Mouse (Mus musculus) ovary, postnatal 10 days (tissue): ENCODE measurements around the gene Laptm5.

Source experiments
- DNase-seq: peaks from one replicate; pipeline ENCODE4 v3.0.0; 2022; ENCODE audit warnings: low spot score

Laptm5 gene

GRCm38 (mm10) chr4:130920951-130921693 lies 8.2 kb downstream of the Laptm5 start:
- no peak for DNase-seq

- no peak for DNase-seq
Measured at GRCm38 (mm10) chr4:130921986-130922385, 9.1 kb downstream of the Laptm5 start.

DNA sequence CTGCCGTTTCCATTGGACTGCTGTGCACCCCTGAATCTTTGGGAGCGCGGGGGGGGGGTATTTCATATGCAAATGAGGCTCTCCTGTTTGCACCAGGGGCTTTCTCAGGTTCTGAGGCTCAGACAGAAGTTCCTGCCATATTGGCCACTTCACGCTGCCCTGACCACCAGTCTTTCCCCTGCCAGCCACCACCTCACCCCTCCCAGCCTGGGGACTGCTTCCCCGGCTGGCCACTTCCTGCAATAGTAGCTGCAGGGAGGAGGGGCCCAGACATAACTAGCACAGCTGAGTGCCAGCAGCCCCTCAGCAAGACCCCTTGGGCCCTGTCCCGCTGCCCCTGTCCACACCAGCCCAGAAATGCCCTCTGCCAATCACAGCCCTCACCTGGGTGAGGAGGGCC lies 13.3 kb downstream of the Laptm5 start:
- DNase-seq: no peak

DNA sequence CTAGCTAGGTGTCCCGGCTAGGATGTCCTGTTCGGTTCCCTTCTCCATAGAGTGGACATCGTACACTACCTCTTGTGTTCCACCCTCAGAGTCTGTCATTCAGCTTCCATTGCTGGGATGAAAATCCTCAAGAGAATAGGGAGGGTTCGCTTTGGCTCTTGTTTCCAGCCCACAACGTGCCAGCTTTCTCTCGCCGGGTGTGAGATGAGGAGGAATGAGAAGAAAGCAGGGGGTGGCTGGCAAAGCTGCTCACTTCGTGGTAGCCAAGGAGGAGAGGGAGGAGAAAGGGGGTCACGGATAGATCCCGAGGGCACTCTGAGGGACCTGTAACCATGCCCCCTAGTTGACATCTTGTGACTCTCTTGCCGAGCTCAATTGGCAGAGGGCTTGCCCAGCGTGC lies 14.9 kb downstream of the Laptm5 start:
- no peak for DNase-seq

- no peak for DNase-seq
Measured at GRCm38 (mm10) chr4:130942644-130943043, 29.7 kb downstream of the Laptm5 start.

- DNase-seq: no peak
Measured at GRCm38 (mm10) chr4:130944112-130944511, 31.2 kb downstream of the Laptm5 start, which contains the start of gene Matn1. Gene Matn1 (plus strand): TSS chr4:130944385.

- DNase-seq: no peak
Measured at GRCm38 (mm10) chr4:130944779-130945178, 31.9 kb downstream of the Laptm5 start.

DNA sequence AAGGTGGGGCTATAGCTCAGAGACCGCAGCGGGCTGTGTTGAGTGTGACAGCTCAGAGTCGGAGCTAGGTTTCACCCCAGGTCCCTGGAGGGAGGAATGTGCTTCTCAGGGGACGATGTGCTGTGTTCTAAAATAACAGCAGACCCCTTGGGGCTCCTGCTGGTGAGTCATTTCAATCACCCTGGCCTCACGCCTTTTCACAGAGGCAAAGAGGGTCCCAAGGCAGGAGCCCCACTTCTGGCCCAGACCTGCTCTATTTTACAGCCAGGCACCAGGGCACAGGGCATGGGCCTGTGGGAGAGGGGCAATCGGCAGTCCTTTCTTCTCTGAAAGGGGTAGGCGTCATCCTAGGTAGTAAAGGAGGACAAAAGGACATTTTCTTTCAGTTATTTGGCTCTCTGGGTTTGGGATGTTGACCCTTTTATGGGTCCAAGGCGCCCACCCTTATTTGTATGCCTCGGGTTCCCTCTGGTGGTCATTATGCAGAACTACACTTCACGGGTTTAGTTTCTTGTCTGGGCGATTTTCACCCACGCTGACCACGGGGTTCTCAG lies 34.2 kb downstream of the Laptm5 start:
- no peak for DNase-seq

DNA sequence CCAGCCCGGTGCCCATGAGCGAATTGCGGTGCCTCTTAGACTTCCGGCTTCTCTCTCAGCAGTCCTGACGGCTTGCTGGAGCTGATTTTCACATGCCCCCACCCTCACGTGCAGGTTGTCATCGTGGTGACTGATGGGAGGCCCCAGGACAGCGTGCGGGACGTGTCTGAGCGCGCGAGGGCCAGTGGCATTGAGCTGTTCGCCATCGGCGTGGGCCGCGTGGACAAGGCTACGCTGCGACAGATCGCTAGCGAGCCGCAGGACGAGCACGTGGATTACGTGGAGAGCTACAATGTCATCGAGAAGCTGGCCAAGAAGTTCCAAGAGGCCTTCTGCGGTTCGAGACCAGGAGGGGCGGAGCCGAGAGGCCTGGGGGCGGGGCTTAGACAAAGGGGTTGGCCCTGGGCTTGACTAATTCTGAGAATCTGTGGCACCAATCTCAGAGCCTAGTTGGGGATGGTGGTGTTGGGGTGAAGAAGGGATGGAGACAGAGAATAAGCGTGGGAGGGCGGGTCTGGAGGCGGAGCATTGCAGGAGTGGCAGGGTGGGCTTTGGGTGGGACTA lies 37.0 kb downstream of the Laptm5 start:
- DNase-seq: no peak

- no peak for DNase-seq
Measured at GRCm38 (mm10) chr4:130952531-130952930, 39.6 kb downstream of the Laptm5 start.

- DNase-seq: no peak
Measured at GRCm38 (mm10) chr4:130957156-130957555, 44.2 kb downstream of the Laptm5 start.

DNA sequence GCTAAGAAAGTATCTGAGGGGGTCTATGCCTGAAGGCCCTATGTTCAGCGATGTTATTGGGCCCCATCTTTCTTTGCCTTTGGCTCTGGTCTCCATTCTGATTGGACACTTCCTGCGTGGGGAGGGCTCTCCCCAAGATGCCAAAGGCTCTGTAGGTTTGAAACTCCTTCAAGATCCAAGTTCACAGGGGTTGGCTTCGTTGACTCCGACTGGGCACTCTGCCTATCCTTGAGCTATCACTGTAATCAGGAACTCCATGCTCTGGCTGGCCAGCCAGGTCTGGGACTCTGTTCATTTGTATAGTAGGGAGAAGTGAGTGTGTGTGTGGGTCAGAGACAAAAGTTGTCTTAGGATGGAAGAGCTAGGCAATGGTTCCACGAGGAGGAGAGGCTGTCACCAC lies 45.9 kb downstream of the Laptm5 start:
- DNase-seq: no peak

- no peak for DNase-seq
Measured at GRCm38 (mm10) chr4:130959678-130960077, 46.8 kb downstream of the Laptm5 start.

- peak; percentile 75 for DNase-seq
Measured at GRCm38 (mm10) chr4:130960118-130960734, 47.3 kb downstream of the Laptm5 start.

DNA sequence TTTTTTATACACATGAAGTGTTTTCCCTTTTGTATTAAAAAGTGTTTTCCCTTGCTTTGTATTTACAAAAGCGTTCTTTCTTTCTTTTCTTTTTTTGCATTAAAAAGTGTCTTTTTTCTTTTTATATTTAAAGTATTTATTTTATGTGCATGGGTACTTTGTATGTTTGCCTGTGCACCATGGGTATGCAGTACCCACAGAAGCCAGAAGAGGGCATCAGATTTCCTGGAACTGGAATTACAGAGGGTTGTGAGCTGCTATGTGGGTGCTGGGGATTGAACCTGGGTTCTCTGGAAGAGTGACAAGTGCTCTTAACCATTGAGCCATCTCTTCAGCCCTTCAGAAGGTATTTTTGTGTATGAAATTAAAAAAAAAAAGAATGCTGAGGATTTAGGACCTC lies 58.4 kb downstream of the Laptm5 start:
- DNase-seq: no peak

GRCm38 (mm10) chr4:130972421-130972829 lies 59.5 kb downstream of the Laptm5 start:
- no peak for DNase-seq

- DNase-seq: no peak
Measured at GRCm38 (mm10) chr4:130973332-130974263, 60.7 kb downstream of the Laptm5 start.

DNA sequence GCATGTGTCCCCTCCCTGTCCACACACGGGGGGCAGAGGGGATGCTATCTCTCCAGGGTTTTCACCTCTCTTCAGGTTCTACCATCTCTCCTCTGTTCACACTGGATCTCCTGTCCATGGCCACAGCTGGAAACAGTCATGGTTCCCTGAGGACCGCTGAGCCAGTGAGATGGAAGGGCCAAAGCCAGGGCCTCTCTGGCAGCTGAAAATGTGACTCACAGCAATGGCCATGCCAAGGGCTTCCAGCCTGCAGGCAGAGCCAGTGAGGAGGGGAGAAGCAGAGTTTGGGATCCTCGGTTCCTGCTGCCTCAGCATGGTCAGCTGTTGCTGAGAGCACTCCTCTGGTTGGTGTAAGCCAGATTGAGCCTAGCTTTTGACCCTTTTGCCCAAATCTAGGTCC lies 66.1 kb downstream of the Laptm5 start:
- DNase-seq: no peak

DNA sequence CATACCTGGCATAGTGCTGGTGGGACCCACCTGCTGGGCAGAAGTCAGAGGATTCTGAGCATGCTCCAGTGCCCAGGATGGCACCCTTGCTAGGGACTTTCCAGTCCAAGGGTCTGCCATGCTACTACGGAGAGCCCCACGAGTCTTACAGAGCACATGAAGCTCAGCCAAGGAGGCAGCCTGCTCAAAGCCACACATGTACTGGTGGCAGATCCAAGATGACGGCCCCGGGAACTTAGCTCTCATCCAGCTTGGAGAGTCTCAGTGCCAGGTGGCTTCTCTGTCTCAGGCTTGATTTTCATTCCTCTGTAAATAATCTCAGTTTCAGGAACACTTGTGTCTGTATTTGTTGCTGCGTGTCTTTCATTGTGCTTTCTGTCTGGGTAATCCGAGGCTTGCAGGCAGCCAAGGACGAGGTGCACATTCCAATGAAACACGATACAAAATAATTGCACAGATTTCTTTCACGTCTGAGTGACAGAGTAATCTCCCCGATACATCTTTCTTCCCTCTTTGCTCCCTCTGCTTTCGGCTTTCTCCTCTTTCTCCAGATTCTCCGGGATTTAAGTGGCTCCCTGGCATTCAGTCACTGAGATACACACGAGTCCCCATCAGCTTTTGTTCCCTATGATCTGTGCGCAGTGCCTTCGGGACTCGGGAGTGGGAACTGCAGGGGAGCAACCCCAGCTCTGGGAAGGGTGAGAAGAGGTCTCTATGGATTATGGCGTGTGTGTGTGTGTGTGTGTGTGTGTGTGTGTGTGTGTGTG lies 71.7 kb downstream of the Laptm5 start:
- no peak for DNase-seq
